Mouse (Mus musculus): Measurements from ENCODE around the gene Specc1l.
"Not testable (repeated sequence)": the region's sequence is repeated elsewhere in the genome, so short reads cannot be mapped to it uniquely, and the experiment has no call there.

Gene Specc1l

DNA sequence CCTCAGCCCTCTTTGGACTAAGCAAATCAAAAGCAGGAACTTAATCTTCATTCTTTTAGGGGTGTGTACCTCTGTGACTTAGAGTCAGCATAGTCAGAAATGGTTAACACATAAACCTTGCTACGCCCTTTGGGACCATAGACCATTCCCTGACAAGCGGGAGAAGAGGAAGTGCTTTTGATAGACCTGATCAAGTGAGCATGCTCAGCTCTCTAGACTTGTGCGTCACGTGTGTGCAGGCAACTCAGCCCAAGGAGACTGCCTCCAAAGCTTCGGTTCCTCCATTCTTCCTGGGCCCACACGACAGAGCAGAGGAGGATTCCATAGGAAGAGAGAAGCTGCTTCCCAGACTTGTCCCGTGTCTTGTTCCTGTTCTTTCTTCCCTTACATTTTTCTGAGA lies 76.7 kb downstream of the Specc1l start:
- DNase-seq, result no peak

DNA sequence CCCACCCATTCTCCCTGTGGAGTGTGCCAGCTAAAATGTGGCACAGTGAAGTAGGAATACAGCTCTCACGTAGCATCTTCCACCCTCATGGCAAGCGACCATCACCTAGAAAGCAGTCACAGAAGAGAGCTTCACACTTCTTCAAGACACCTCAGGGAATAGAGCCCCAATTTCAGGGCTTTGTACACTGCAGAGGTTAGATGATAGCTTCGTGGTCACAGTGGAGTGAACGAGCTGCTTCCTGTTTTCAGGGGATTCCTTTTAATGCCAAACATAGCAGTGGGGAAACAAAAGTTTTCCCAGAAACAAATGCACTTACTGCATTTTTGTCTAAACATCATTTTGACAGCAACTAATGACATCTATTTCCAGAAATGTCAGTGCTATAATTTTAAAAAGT lies 77.5 kb downstream of the Specc1l start:
- DNase-seq, result no peak

DNA sequence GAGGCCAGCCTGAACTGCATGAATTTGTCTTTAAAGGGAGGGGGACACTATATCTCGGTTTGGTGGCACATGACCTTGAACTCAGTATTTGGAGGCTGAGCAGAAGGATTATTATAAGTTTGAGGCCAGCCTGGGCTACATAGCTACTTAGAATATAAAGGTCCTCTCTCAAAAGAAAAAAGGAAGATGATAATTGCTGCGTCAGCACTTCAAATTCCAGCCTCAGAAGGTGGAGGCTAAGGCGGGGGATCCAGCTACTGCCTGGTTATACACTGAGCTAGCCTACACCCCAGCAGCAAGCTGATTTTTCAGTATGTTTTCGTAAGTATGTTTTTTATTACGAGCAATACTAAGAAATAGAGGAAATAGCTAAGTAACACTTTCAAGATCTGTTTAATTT lies 78.8 kb downstream of the Specc1l start:
- no peak for DNase-seq

DNA sequence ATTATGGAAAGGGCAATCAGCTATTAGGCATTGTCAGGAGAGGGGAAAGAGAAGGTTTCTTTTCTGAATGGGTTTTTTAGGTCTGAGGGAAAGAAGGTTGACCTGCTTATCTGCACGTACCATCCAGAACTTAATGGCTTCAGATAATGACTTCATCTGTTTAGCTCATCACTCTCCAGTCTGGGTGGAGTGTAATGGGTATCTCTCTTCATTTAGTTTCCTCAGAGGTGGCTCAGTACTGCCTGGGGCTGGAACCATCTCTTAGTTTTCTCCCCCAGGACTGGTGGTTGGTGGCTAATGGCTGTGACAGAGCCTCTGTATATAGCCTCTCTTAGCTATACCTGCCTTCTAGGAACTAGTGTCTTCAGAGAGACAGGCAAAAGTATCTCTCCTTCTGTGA lies 79.5 kb downstream of the Specc1l start:
- DNase-seq, result no peak

DNA sequence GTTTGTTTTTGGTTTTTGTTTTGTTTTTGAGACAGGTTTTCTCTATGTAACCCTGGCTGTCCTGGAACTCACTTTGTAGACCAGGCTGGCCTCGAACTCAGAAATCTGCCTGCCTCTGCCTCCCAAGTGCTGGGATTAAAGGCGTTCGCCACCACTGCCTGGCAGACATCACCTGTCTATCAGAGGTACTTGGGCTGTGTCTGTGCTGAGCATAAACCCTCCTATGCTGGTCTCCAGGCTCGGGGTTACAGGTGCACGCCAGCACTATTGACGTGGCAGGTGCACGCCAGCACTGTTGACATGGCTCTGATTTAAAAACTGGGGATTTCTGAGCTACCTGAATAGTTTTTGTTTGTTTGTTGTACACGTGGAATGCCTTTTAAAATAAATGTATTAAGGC lies 80.3 kb downstream of the Specc1l start:
- DNase-seq, result not testable (repeated sequence)

DNA sequence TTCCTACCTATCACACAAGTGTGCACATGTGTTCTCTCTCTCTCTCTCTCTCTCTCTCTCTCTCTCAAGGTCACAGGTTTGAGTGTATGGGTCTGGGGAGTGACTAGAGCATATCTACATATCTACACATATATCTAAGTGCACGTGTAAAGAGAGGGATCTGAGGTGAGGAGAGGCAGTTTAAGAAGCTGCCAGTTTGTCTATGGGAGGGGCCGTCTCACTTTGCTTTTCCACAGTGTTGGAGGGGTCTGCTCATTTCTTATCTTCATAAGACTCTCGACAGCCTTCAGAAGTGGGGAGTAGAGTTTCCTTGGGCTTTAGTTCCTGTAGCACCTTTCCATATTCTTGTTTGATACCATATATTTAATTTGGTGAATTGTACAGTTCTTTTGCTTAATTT lies 81.4 kb downstream of the Specc1l start:
- DNase-seq, result no peak

DNA sequence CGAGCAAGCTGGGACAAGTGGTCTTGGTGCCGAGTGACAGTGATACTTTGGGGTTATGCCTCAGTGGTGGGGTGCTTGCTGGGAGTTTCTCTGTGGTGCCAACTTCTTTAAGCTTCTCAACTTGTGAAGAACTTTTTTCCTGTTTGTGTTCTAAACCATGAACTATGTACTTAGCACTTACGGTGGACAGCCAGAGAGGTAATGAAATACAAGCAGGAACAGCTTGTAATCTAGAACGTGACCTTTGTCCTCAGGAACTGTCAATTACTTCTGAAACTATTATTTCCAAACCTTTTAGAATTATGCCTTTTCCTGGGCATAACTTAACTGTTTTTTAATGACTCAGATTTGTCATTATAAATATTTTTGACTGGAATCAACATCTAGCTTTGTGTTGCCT lies 82.5 kb downstream of the Specc1l start:
- DNase-seq, result peak in 1 of 2 experiments; percentile 3

DNA sequence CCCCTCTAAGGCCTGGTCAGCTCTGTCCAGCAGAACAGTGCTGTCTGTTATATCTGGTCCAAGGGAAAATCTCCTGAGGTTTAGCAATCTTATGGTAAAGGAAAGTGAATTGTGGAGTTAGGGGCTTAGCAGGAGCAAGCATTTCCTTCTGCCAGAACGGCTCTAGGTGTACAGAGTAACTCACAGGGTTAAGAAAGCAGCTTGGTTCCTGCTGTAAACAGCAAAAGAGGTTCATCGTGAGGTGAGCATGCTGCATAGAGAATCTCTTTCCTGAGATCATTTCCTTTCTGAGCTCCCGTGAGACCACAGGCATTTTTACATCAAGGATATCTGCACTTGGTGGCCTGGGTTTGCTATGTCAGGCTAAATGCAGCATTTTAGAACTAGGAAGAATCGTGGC lies 83.1 kb downstream of the Specc1l start:
- peak in 1 of 2 experiments; percentile 3 for DNase-seq

DNA sequence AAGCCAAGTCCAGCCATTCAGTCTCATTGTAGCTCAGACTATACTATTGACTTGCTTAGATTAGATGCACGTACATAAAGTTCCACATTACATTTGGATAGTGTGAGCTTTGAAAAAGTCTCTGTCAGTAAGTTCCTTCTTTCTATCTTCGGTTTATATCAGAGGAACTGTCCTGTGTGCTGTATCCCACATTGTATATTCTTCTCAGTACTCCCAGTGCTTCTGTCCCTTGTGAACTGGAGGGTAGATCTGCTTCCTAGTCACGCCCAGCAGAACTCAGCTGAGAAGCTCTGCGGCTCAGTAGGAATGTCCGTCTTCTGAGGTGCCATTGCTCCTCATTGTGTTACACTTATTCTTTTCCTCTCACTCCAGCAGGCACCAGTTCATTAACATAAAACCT lies 86.7 kb downstream of the Specc1l start:
- DNase-seq, result no peak

DNA sequence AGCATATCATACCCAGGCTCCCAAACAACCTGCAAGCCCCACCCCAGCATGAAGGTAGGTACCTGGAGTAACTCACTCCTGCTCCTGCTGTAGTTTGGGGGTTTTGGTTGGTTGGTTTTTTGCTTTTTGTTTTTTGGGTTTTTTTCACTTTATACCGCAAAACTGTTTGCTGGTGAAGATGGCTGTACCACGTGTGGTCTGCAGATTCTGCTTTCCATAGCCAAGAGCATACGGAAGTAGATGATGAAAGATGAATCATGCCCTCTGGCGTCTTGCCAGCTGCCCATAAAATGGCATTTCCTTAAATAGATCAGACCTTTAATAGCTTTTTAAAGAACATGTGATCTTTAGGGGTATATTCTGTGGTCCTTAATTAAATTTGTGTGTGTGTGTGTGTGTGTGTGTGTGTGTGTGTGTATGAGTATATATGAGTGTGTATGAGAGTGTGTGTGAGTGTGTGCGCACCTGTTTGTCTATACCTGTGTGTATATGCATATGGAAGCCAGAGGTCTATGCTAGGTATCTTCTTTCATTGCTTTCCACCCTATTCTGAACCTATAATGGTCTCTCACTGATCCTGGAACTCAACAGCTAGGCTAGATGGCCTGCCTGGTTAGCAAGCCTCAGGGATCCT lies 88.0 kb downstream of the Specc1l start:
- peak; percentile 63 to 85 for DNase-seq

DNA sequence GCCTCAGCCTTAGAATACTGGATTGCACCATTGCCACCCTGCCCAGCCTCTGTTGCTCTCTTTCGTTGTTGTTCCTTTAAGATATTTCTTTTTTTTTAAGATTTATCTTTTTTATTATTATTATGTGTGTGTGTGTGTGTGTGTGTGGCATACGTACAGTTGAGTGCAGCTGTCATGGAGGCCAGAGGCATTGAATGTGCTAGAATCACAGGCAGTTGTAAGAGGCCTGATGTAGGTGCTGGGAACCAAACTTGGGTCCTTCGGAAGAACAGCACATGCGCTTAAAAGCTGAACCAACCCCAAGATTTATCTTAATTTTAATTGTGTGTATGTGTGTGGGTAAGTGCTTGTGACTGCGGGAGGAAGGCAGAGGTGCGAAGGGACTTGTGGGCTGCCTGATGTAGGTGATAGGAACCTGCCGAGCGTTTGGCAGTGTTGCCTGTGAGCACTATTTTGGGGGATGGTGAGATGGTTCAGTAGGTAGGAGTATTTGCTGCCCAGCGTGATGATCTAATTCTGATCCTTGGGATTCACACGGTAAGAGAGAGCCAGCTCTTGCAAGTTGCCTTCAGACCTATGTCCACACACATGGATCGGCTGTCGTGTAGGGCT lies 89.4 kb downstream of the Specc1l start:
- DNase-seq, result no peak

DNA sequence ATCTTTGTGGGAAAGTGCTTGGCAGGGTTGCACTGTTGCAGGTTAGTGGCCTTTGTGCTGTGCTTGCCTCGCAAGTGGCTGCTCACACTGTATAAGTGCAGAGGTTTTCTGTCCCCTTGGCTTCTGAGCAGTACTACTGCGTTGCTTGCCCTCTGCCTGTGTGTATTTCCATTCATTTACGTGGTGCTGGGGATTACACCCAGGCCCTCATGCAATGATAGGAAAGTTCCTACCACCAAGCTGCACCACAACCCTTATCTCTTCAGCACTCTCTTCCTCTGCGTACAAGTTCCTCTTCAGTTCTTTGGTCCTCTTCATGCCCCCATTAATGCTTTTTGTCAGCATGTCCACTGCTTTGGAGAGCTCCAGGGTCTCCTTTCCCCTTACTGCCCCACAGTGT lies 90.1 kb downstream of the Specc1l start:
- no peak for DNase-seq

DNA sequence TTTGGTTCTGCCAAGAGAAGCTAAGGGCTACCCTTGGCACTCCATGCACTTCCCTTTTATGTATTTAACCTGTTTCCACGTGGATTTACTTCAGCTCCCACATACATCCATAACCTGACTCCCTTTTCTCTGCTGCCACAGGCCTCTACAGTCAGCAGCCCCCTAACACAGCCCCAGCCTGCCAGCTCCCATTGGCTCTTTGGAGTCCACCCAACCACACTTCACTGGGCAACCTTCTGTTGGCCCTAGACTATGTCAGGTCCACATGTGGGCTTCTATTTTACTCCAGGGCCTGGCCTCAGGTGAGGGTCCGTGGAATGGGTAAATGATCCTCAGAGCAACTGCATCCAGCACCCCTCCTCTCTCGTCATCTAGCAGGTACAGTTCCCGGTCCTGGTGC lies 90.7 kb downstream of the Specc1l start:
- peak; percentile 29 to 38 for DNase-seq

DNA sequence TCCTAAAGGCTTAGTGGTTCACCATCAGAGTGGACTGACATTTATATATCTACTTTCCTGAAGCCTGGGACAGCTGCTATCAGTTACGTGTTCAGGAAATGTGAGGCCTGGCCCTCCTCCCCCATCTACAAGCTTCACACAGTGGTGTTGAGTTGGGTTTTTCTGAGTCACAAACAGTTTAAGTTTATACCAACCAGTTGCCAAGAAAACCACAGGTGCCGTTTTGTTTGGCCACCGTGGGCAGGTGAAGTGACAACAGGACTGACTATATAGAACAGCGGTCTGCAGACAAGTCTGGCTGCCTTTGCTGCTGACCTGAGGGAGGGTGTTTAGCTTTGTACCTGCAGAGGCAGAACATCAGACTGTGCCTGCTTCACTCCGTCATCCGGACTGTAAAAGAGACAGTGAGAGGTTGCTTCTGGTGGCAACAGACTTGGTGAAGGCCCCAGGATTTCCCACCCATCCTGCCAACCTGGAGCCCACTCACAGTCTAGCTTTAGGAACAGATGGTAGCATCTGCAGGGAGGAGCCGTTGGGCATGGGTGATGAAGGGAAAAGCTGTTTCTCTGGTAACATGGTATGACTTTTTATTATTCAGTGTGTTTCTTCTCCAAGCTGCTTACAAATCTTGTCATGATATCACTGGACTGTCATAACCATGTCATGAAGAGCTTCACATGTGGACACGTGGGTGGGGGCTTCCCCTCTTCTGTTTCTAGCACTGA lies 91.6 kb downstream of the Specc1l start:
- DNase-seq, result peak; percentile 55 to 58

DNA sequence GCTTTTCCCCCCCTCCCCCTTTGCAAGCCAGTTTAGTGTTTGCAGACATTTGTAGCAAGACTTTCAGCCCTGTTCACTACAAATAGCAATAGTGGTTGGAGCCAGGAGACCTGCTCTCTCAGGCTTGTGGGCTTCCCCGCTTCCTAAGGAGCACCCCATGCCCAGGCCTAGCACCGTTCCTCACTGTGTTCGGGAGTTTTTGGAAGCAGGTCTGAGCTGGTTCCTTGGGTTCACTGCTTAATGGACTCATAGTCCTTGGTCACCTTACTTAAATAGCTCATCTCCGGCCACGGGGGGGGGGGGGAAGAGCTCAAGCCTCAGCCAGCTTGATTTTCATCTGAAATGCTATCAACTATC lies 92.2 kb downstream of the Specc1l start:
- DNase-seq, result peak; percentile 31 to 35

DNA sequence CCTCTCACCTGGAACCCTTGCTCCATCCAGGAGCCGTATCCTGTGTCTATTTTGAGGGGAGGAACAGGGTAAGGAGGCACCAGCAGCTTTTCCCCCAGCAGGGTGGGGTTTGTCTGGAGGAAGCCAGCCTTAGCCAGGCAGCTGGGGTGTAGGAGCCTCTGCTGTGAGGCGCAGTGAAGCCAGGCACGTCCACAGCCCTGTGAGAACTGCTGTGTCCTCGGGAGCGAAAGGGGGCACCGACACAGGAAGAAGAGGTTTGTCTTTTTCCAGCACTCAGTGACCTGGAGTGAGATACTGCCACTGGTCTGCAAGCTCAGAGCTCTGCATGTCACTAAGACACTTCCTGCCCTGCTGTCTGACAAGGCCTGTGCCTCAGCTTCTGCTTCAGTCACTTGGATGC lies 92.5 kb downstream of the Specc1l start:
- DNase-seq, result peak; percentile 51 to 58

DNA sequence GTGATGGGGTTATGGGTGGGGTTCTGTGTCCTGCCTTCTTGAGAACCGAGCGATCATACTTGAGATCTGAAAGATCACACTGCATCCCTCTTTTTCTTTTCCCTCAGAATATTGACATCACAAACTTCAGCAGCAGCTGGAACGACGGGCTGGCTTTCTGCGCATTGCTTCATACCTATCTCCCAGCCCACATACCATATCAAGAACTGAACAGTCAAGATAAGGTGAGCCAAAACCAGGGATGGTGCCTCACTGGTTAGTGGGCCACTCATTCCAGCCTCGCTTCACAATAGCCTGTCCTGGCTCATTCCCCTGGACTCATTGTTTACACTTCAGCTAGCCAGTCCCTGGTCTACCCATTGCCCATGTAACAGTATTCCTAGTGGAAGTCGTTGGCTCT lies 95.3 kb downstream of the Specc1l start:
- DNase-seq, result no peak

DNA sequence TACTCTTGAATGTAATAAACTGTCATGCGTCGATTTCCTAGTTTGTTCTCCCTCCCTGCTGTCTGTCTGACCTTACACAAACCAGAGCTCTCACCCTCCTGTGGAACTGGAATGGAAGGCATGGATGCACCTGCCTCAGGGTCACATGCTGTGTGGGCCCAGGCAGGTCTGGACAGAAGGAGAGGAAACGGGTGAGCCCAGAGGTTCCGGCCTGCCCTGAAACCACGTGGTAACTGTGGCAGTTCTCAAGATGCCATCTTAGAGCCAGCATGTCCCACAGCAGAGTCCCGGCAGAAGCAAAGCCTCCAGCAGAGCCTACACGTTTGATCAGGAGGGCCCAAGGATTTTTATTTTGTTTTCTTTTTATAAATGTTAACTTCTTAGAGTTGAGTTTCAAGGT lies 100.5 kb downstream of the Specc1l start:
- DNase-seq, result no peak

DNA sequence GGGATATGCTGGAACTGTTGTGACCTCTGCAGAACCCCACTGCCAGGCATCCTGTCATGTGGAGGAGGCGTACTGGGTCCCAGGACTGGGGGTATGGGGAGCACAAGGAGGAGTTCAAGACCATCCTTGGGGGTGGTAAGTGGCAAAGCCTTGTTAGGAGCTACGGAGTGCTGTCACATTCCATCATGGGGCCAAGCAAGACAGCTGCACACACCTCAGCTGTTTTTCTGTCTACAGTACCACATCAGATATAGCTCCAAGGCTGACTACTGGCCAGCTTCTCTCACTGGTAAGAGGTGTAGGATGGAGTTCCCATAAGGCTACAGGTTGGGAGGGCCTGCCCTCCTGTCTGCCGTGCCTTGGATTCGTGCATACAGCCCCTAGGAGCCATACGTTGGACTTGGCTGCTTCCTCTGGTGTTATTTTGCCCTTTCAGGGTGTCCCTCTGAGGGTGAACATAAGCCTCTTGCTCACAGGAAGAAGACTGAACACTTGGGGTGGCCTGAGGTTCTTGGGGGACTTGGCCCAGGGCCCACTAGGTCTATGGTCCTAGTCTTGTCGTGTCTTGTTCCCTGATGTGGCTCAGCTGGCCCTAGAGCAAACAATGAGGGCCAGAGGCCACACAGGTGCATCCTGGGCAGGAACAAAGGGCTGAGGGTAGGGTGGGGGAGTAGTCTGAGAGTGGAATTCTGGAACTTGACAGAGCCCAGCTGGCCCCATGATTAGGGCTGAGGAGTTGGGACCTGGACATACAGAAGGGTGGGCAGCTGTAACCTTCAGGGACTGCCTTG lies 102.5 kb downstream of the Specc1l start:
- no peak for DNase-seq

DNA sequence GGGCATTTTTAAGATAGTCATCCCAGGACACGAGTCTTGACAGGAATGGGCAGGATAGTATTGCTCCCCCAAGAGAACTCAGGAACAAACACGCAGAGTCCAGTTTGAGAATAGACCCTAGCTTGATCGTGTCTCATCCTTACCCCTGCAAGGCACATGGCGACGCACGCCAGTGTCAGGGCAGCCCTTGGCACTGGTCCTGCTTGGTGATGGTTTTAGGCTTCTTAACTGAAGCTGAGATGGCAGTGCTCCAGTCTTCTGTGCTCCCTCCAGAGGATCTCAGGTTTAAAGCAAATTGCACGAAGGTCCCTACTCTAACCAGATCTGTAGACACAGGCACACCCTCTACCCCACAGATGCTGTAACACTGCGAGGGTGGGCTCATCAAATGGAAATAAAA lies 103.9 kb downstream of the Specc1l start:
- DNase-seq, result peak; percentile 27 to 63

DNA sequence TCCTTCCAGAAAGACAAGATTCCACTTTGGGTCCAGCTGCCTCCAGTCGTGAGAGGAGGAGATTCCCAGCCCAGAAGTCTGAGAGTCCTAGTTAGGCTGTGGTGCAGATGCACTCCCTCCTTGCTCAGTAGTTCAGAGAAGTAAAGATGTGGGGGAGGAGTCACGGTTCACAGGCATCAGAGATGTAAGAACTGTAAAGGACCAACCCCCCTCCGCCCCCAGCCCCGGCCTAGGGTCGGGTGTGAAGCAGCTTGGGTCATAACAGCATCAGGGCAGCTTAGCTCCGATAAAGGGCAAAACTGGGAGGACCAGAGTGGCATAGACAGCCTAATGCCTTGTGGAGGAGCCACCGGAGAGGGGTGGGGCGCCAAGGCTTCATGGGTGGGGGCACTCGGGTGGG lies 104.6 kb downstream of the Specc1l start:
- no peak for DNase-seq

DNA sequence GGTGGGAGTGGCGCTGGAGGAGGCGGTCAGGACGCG lies 104.8 kb downstream of the Specc1l start, which contains the start of gene Adora2a:
Gene Adora2a (plus strand): TSS at position 6 of the 36 bp plus-strand sequence.
- no peak for DNase-seq

DNA sequence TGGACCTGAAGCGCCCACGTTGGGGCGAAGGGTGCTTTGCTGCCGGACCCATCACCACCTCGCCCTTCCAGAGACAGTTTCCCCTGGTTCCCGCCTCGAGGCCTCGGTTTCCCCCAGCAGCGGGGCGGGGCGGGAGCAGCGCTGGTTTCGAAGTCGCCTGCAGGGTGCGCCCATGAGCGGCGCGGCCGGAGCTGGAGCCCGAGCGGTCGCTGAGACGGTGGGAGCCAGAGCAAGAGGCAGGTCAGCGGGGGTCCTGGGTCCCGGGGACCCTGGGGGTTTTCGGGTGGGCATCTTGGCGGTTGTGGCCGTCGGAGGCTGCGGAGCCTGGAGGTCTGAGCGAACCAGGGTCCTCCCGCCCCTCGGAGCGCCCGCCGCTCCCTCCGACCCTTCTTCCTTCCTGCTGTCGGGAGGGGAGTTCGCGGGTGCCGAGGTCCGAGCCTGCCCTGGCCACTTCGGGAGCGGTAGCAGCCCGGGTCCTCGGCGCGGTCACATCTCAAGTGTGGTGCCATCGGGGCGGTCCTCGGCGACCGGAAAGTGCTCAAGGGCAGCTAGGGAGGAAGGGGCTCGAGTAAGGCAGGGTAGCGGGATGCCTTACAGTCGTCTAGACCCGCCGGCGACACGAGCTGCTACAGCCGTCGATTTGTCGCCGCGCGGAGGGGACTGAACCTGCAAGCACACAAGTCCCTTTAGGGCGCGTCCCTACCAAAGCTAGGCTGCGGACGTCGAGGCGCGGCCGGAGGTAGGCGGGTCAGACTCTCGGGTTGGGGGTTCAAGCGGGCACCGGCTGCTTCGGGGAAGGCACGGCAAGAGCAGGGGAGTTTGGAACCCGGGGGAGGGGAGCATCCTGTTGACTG lies 105.3 kb downstream of the Specc1l start:
- peak; percentile 66 to 78 for DNase-seq

Data from cerebellum, postnatal 25 days (tissue).